Mouse (Mus musculus): ENCODE results near the gene Atl2.

DNA sequence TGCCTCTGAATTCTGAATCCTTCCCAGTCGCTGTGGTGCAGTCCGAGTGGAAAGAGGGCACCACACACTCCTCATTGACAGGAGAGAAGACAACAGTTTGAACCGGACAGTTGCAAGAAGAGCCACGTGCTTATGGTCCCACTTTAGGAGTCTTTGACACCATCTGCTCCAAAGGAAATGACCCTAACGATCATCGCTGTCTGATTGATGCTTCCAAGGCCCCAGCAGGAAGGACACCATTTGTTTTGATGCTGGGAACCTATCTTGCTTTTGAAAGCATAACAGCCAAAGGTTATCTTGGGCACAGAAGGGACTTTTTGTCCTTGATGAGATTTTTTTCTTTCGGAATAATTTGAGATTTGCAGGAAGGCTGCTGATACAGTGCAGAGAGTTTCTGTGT is 58.9 kb downstream of the Atl2 start:
- TF ChIP-seq GATA1 (IDR thresholded peaks at IDR 0.05; ENCODE audit: borderline replicate concordance, low read length) = no peak
- no peak for TF ChIP-seq FLI1 (IDR thresholded peaks at IDR 0.05; ENCODE audit: low read length)
